Mouse (Mus musculus) embryo, embryonic 10.5 days (tissue): Measurements from ENCODE around the gene Hdac4.
A peak's percentile ranks its signal among the peaks of the same experiment; 100 is the strongest.

Experiments
- DNase-seq: peaks from one replicate; pipeline ENCODE4 v3.0.0-alpha.2; 2015; ENCODE audit warnings: low spot score

Hdac4 gene

GRCm38 (mm10) chr1:91921279-91921678, 274.2 kb downstream of the Hdac4 start:
- no peak for DNase-seq

- DNase-seq = no peak
Measured at GRCm38 (mm10) chr1:91920038-91920589, 275.4 kb downstream of the Hdac4 start.

GRCm38 (mm10) chr1:91918257-91918800, 277.2 kb downstream of the Hdac4 start:
- no peak for DNase-seq

GRCm38 (mm10) chr1:91917596-91917995, 277.9 kb downstream of the Hdac4 start:
- no peak for DNase-seq

- DNase-seq = no peak
Measured at GRCm38 (mm10) chr1:91915961-91916360, 279.5 kb downstream of the Hdac4 start.

- DNase-seq = no peak
Measured at GRCm38 (mm10) chr1:91914648-91915047, 280.9 kb downstream of the Hdac4 start.

GRCm38 (mm10) chr1:91913850-91914249, 281.6 kb downstream of the Hdac4 start:
- DNase-seq = peak; percentile 73

GRCm38 (mm10) chr1:91912227-91913119, 283.0 kb downstream of the Hdac4 start:
- DNase-seq = no peak

- DNase-seq = no peak
Measured at GRCm38 (mm10) chr1:91905268-91905667, 290.2 kb downstream of the Hdac4 start.

- no peak for DNase-seq
Measured at GRCm38 (mm10) chr1:91903241-91903981, 292.1 kb downstream of the Hdac4 start.

- no peak for DNase-seq
Measured at GRCm38 (mm10) chr1:91897078-91897477, 298.4 kb downstream of the Hdac4 start.

- no peak for DNase-seq
Measured at GRCm38 (mm10) chr1:91894286-91894685, 301.2 kb downstream of the Hdac4 start.

- no peak for DNase-seq
Measured at GRCm38 (mm10) chr1:91893598-91893997, 301.9 kb downstream of the Hdac4 start.

- no peak for DNase-seq
Measured at GRCm38 (mm10) chr1:91883115-91883514, 312.4 kb downstream of the Hdac4 start.

- no peak for DNase-seq
Measured at GRCm38 (mm10) chr1:91880899-91881298, 314.6 kb downstream of the Hdac4 start.

- no peak for DNase-seq
Measured at GRCm38 (mm10) chr1:91880156-91880555, 315.3 kb downstream of the Hdac4 start.
